Mouse (Mus musculus) CH12.LX (cell line): ENCODE results near the gene Serpinf1.

Experiments
- CTCF ChIP-seq, 2 experiments: IDR thresholded peaks in 1 of 2; conservative IDR thresholded peaks in 1 of 2; 2 replicates each; pipeline ENCODE4 v1.5.1; 2011 to 2012; ENCODE audit warnings: low read depth in 2 of 2, low read length in 2 of 2, improper control_type of control experiment in 1 of 2, inconsistent platforms in 1 of 2, mild to moderate bottlenecking in 1 of 2, moderate library complexity in 1 of 2
- MYC ChIP-seq: IDR thresholded peaks from 2 replicates; pipeline ENCODE4 v1.6.1; 2011; ENCODE audit warnings: low read depth, mild to moderate bottlenecking, improper control_type of control experiment, low read length
- POLR2A ChIP-seq: IDR thresholded peaks from 2 replicates; pipeline ENCODE4 v1.6.1; 2011; ENCODE audit warnings: low read depth, mild to moderate bottlenecking, improper control_type of control experiment, low read length
- USF1 ChIP-seq: IDR thresholded peaks from 2 replicates; pipeline ENCODE4 v1.6.1; 2014; ENCODE audit warnings: low read depth, mild to moderate bottlenecking, inconsistent platforms, low read length, improper control_type of control experiment

DNA sequence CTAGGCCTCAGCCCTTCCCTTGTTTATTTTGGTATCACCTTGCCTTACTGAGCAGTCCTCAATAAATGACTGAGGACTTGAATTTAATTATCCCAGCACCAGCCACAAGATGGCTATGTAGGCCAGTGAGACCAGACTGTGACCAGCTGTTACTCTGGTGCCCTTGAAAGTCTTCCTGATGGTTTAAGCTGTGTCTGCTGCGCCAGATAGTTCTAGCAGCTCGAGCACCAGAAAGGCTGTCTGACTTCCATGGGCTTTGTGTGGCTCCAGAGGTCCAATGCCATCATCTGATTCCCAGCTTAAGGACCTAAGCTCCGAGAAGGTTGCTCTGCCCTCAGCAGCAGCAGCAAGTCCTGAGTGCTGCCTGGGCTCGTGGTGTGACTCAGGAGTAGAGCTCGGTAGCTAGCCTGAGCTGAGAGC is 20.2 kb downstream of the Serpinf1 start:
- TF ChIP-seq POLR2A (no peak), CTCF (conservative IDR thresholded peaks at IDR 0.05 in 1 of 2, IDR thresholded peaks at IDR 0.05 in 1 of 2; ENCODE audit: low read depth in 2 of 2, low read length in 2 of 2) (peak; percentile 48 to 94; a peak in 3 of 4 replicates), USF1 (no peak), MYC (no peak)
